Mouse (Mus musculus): ENCODE results near the gene Mycl. TPM values are rescaled to one million over a fixed set of nuclear protein-coding genes. Genes with fewer than 3 reads are reported as not detected.

The Mycl gene
- 66.8 and 69.5 TPM in 2 replicates for polyA plus RNA-seq (2014; fragmentation: Nextera tagmentation; extraction: Ambion mirVana)

DNA sequence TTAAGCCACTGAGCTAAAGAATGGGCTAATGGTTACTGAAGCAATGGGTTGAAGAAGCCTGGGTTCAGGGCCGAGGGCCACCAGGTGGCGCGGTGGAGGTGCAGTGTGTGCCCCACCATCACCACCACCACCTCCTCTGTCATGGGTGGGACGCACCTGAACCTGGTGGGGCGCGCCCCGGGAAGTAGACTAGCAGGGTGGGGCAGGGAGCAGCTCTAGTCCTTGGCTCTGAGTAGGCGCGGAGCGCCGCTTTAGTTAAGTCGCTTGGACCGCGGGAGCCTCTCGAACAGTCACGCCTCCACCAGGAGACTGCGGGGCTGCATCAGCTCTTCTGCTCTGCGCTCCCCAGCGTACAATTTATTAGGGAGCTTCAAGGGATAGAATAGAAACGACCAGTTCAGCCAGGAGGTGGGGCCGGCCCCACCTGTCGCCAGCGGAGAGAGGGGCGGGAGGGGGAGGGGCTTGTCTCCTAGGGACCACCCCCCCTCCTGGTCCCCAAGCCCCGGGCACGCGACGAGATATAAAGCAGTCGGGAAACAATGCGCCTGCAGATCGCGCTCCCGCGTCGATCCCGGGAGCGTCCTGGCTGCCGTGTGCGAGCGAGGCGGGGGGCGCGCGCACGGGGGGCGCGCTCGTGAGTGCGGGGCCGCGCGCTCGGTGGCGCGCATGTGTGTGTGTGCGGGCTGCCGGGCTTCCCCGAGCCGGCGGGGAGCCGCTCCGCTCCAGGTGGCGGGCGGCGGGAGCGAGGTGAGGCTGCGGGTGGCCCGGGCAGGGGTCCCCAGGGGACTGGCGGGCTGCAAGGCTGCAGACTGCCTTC, at the start of gene Mycl:
TSS of gene Mycl (plus strand) at position 249 of the 817 bp plus-strand sequence.
- Histone ChIP-seq H3K27me3 (ENCODE audit: control insufficient read depth, insufficient read depth, low read length) (no peaks in the 10 kb centered on the region), H3K4me3 (ENCODE audit: low read depth, low read length) (peak within 1 kb of the TSS; percentile 86), H3K4me1 (replicated peaks; ENCODE audit: control insufficient read depth, insufficient read depth, low read length) (peaks cover 10% of the 10 kb centered on the region), H3K27ac (ENCODE audit: low read depth, low read length) (peak within 1 kb of the TSS; percentile 84), H3K9me3 (ENCODE audit: control insufficient read depth, low read length) (no peaks in the 10 kb centered on the region), H3K9ac (ENCODE audit: low read length) (peak within 1 kb of the TSS; percentile 92), H3K4me2 (ENCODE audit: low read depth, low read length, severe bottlenecking) (peak within 1 kb of the TSS; percentile 87), H3K36me3 (ENCODE audit: control insufficient read depth, insufficient read depth, low read length) (no peaks in the 10 kb centered on the region; the same call in 1 of the 2 replicates)
- WGBS, result under 1% methylated on average over 61 of the region's 69 CpGs
- ATAC-seq (replicated peaks; ENCODE audit: low FRiP score), result peak; percentile 65
- peak; percentile 95 for DNase-seq (ENCODE audit: low spot score)

GRCm38 (mm10) chr4:122947223-122947622, 48.2 kb upstream of the Mycl start:
- WGBS, result 94% methylated on average over 3 of the region's 3 CpGs
- no peak overlapping the region for H3K27ac ChIP-seq (ENCODE audit: low read depth, low read length)
- no peak overlapping the region for H3K9ac ChIP-seq (ENCODE audit: low read length)
- H3K4me2 ChIP-seq (ENCODE audit: low read depth, low read length, severe bottlenecking), result no peak overlapping the region
- no peaks in the 10 kb centered on the region for H3K9me3 ChIP-seq (ENCODE audit: control insufficient read depth, low read length)
- ATAC-seq (replicated peaks; ENCODE audit: low FRiP score), result no peak
- H3K4me1 ChIP-seq (replicated peaks; ENCODE audit: control insufficient read depth, insufficient read depth, low read length), result no peaks in the 10 kb centered on the region
- H3K27me3 ChIP-seq (ENCODE audit: control insufficient read depth, insufficient read depth, low read length), result no peaks in the 10 kb centered on the region
- H3K4me3 ChIP-seq (ENCODE audit: low read depth, low read length), result no peak overlapping the region
- DNase-seq (ENCODE audit: low spot score), result no peak
- H3K36me3 ChIP-seq (ENCODE audit: control insufficient read depth, insufficient read depth, low read length), result peaks cover 3% of the 10 kb centered on the region

GRCm38 (mm10) chr4:122949096-122949495, 46.4 kb upstream of the Mycl start:
- H3K36me3 ChIP-seq (ENCODE audit: control insufficient read depth, insufficient read depth, low read length), result peaks cover 3% of the 10 kb centered on the region
- H3K27me3 ChIP-seq (ENCODE audit: control insufficient read depth, insufficient read depth, low read length), result no peaks in the 10 kb centered on the region
- no peak overlapping the region for H3K4me3 ChIP-seq (ENCODE audit: low read depth, low read length)
- 89% methylated on average over 8 of the region's 8 CpGs for WGBS
- H3K4me2 ChIP-seq (ENCODE audit: low read depth, low read length, severe bottlenecking), result no peak overlapping the region
- DNase-seq (ENCODE audit: low spot score) (no peak), ATAC-seq (replicated peaks; ENCODE audit: low FRiP score) (no peak)
- H3K27ac ChIP-seq (ENCODE audit: low read depth, low read length), result no peak overlapping the region
- no peak overlapping the region for H3K9ac ChIP-seq (ENCODE audit: low read length)
- no peaks in the 10 kb centered on the region for H3K9me3 ChIP-seq (ENCODE audit: control insufficient read depth, low read length)
- H3K4me1 ChIP-seq (replicated peaks; ENCODE audit: control insufficient read depth, insufficient read depth, low read length), result no peaks in the 10 kb centered on the region

- Histone ChIP-seq H3K9me3 (ENCODE audit: control insufficient read depth, low read length) (no peaks in the 10 kb centered on the region), H3K9ac (ENCODE audit: low read length) (peak overlapping the region; percentile 47), H3K4me2 (ENCODE audit: low read depth, low read length, severe bottlenecking) (peak overlapping the region; percentile 42), H3K4me3 (ENCODE audit: low read depth, low read length) (peak overlapping the region; percentile 7; the same call in 1 of the 2 replicates), H3K27me3 (ENCODE audit: control insufficient read depth, insufficient read depth, low read length) (no peaks in the 10 kb centered on the region), H3K4me1 (replicated peaks; ENCODE audit: control insufficient read depth, insufficient read depth, low read length) (peaks cover 19% of the 10 kb centered on the region), H3K36me3 (ENCODE audit: control insufficient read depth, insufficient read depth, low read length) (peaks cover 3% of the 10 kb centered on the region; the same call in 1 of the 2 replicates), H3K27ac (ENCODE audit: low read depth, low read length) (peak overlapping the region; percentile 72)
- DNase-seq (ENCODE audit: low spot score) (no peak), ATAC-seq (replicated peaks; ENCODE audit: low FRiP score) (peak; percentile 4)
- WGBS, result 66% methylated on average over 5 of the region's 5 CpGs
These were observed 40.6 kb upstream of the Mycl start for GRCm38 (mm10) chr4:122954680-122955411.

GRCm38 (mm10) chr4:122955412-122956136, 39.9 kb upstream of the Mycl start:
- 15% methylated on average over 17 of the region's 17 CpGs for WGBS
- ATAC-seq (replicated peaks; ENCODE audit: low FRiP score) (peak; percentile 95), DNase-seq (ENCODE audit: low spot score) (peak; percentile 94)
- peak overlapping the region; percentile 72 for H3K27ac ChIP-seq (ENCODE audit: low read depth, low read length)
- peak overlapping the region; percentile 42 for H3K4me2 ChIP-seq (ENCODE audit: low read depth, low read length, severe bottlenecking)
- H3K9me3 ChIP-seq (ENCODE audit: control insufficient read depth, low read length), result no peaks in the 10 kb centered on the region
- H3K4me3 ChIP-seq (ENCODE audit: low read depth, low read length), result peak overlapping the region; percentile 7; the same call in 1 of the 2 replicates
- peaks cover 21% of the 10 kb centered on the region for H3K4me1 ChIP-seq (replicated peaks; ENCODE audit: control insufficient read depth, insufficient read depth, low read length)
- H3K27me3 ChIP-seq (ENCODE audit: control insufficient read depth, insufficient read depth, low read length), result no peaks in the 10 kb centered on the region
- H3K9ac ChIP-seq (ENCODE audit: low read length), result peak overlapping the region; percentile 47
- H3K36me3 ChIP-seq (ENCODE audit: control insufficient read depth, insufficient read depth, low read length), result no peaks in the 10 kb centered on the region; the same call in 1 of the 2 replicates

DNA sequence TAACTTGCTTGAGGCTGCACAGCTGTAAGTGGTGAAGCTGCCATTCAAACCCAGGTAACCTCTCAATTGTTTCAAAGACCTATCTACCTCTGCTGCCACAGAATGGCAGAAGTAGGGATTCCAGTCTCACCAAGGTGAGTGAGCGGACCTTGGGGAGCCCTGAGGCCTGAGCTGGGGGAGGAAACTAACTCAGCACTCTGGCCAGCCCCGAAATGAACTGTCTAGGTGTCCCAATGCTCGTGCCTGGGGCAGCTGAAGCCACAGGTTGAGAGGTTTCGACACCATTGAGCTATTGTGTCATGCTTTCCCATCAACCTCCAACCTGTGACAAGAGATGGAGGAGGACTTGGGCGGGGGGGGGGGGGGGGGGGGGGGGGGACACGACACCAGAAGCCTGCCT, 39.2 kb upstream of the Mycl start:
- no peak overlapping the region; the same call in 1 of the 2 replicates for H3K27ac ChIP-seq (ENCODE audit: low read depth, low read length)

GRCm38 (mm10) chr4:122958491-122959031, 36.9 kb upstream of the Mycl start:
- Histone ChIP-seq H3K4me1 (replicated peaks; ENCODE audit: control insufficient read depth, insufficient read depth, low read length) (peaks cover 37% of the 10 kb centered on the region), H3K27ac (ENCODE audit: low read depth, low read length) (no peak overlapping the region), H3K4me2 (ENCODE audit: low read depth, low read length, severe bottlenecking) (no peak overlapping the region), H3K36me3 (ENCODE audit: control insufficient read depth, insufficient read depth, low read length) (no peaks in the 10 kb centered on the region; the same call in 1 of the 2 replicates), H3K27me3 (ENCODE audit: control insufficient read depth, insufficient read depth, low read length) (no peaks in the 10 kb centered on the region), H3K4me3 (ENCODE audit: low read depth, low read length) (no peak overlapping the region), H3K9me3 (ENCODE audit: control insufficient read depth, low read length) (no peaks in the 10 kb centered on the region), H3K9ac (ENCODE audit: low read length) (no peak overlapping the region)
- WGBS, result 92% methylated on average over 6 of the region's 6 CpGs
- DNase-seq (ENCODE audit: low spot score), result no peak
- ATAC-seq (replicated peaks; ENCODE audit: low FRiP score), result no peak

More for the DNA sequence above, 39.2 kb upstream of the Mycl start:
- no peaks in the 10 kb centered on the region; the same call in 1 of the 2 replicates for H3K36me3 ChIP-seq (ENCODE audit: control insufficient read depth, insufficient read depth, low read length)
- 87% methylated on average over 4 of the region's 6 CpGs for WGBS
- H3K9ac ChIP-seq (ENCODE audit: low read length), result no peak overlapping the region
- DNase-seq (ENCODE audit: low spot score) (no peak), ATAC-seq (replicated peaks; ENCODE audit: low FRiP score) (no peak)
- no peak overlapping the region for H3K4me3 ChIP-seq (ENCODE audit: low read depth, low read length)
- no peak overlapping the region for H3K4me2 ChIP-seq (ENCODE audit: low read depth, low read length, severe bottlenecking)
- peaks cover 23% of the 10 kb centered on the region for H3K4me1 ChIP-seq (replicated peaks; ENCODE audit: control insufficient read depth, insufficient read depth, low read length)
- no peaks in the 10 kb centered on the region for H3K27me3 ChIP-seq (ENCODE audit: control insufficient read depth, insufficient read depth, low read length)
- no peaks in the 10 kb centered on the region for H3K9me3 ChIP-seq (ENCODE audit: control insufficient read depth, low read length)

DNA sequence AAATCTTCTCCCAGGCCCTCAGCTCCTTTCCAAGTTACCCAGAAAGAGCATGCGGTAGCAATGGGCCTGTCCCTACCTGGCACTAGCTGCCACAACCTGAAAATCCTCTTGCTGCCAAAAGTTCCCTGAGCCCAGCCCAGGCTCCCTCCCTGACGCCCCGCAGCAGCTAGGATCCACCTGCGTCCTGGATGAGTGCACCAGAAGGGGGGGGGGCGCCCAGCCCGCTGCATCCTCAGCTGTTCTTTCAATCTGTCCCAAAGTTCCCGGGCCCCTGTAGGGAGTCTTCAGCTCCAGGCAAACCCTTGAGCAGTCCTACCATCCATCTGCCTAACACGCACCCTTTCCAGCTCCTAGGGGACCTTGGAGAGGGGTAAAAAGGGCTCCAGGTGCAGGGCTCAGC, 35.6 kb upstream of the Mycl start:
- peak overlapping the region; percentile 72 for H3K4me3 ChIP-seq (ENCODE audit: low read depth, low read length)
- peak overlapping the region; percentile 94 for H3K4me2 ChIP-seq (ENCODE audit: low read depth, low read length, severe bottlenecking)
- no peaks in the 10 kb centered on the region; the same call in 1 of the 2 replicates for H3K36me3 ChIP-seq (ENCODE audit: control insufficient read depth, insufficient read depth, low read length)
- no peaks in the 10 kb centered on the region for H3K9me3 ChIP-seq (ENCODE audit: control insufficient read depth, low read length)
- peak; percentile 68 for DNase-seq (ENCODE audit: low spot score)
- ATAC-seq (replicated peaks; ENCODE audit: low FRiP score), result no peak; the same call in 1 of the 2 replicates
- WGBS, result 4% methylated on average over 8 of the region's 8 CpGs
- peak overlapping the region; percentile 87 for H3K9ac ChIP-seq (ENCODE audit: low read length)
- H3K4me1 ChIP-seq (replicated peaks; ENCODE audit: control insufficient read depth, insufficient read depth, low read length), result peaks cover 37% of the 10 kb centered on the region
- H3K27me3 ChIP-seq (ENCODE audit: control insufficient read depth, insufficient read depth, low read length), result no peaks in the 10 kb centered on the region
- no peak overlapping the region for H3K27ac ChIP-seq (ENCODE audit: low read depth, low read length)
